Mouse (Mus musculus): ENCODE data around the gene Elk3.

DNA sequence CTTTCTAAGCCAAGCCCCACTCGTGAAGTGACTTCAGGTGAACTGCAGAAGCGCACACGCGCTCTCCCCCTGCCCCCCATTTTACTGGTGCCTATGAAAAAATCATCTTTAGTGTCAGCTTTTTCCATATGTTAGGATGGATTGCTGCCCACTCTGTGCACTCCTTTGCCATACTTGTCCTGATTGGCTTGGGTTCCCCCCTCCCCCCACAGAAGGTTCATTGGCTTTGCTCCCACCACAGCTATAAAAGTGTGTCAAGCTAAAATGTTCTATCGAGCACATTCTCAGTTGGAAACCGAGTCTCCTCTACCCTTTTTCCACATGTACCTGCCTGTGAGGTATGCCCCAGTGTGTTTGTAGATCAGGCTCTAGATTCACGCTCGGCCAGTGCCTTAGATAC is 59.5 kb downstream of the Elk3 start:
- TF ChIP-seq CTCF (IDR thresholded peaks at IDR 0.05; ENCODE audit: control insufficient read depth, insufficient read depth, low read length) (no peak), POLR2A (IDR thresholded peaks at IDR 0.05; ENCODE audit: borderline replicate concordance, control insufficient read depth, low read depth, low read length) (no peak)
